Mouse (Mus musculus) neural tube, embryonic 15.5 days (tissue): ENCODE measurements around the gene Lct. TPM values are rescaled to one million over a fixed set of nuclear protein-coding genes. Genes with fewer than 3 reads are reported as not detected.

ENCODE experiments used
- ATAC-seq: fragments of 200-750 bp; cut with Nextera tagmentation; 2 replicates; pipeline ENCODE4 v1.8.0; 2017; ENCODE audit warnings: mild to moderate bottlenecking, moderate TSS enrichment, moderate library complexity; ENCODE audit not compliant: low FRiP score
- H3K27ac ChIP-seq: fragments of 300-500 bp; sonication (generic); replicated peaks from 2 replicates; pipeline ENCODE4 v1.5.1; 2015; ENCODE audit warnings: mild to moderate bottlenecking, inconsistent platforms
- H3K27me3 ChIP-seq: fragments of 300-500 bp; sonication (generic); replicated peaks from 2 replicates; pipeline ENCODE4 v1.6.1; 2015; ENCODE audit warnings: inconsistent platforms
- H3K36me3 ChIP-seq: fragments of 300-500 bp; sonication (generic); 2 replicates; pipeline ENCODE4 v1.6.1; 2015; ENCODE audit warnings: inconsistent platforms
- H3K4me1 ChIP-seq: fragments of 300-500 bp; sonication (generic); 2 replicates; pipeline ENCODE4 v1.6.1; 2015; ENCODE audit warnings: inconsistent platforms
- H3K4me2 ChIP-seq: fragments of 300-500 bp; sonication (generic); 2 replicates; pipeline ENCODE4 v1.6.1; 2015; ENCODE audit warnings: inconsistent platforms, mild to moderate bottlenecking, moderate library complexity
- H3K4me3 ChIP-seq: fragments of 300-500 bp; sonication (generic); replicated peaks from 2 replicates; pipeline ENCODE4 v1.5.1; 2015; ENCODE audit warnings: mild to moderate bottlenecking, inconsistent platforms
- H3K9ac ChIP-seq: fragments of 300-500 bp; sonication (generic); replicated peaks from 2 replicates; pipeline ENCODE4 v1.6.1; 2015; ENCODE audit warnings: mild to moderate bottlenecking, inconsistent platforms
- H3K9me3 ChIP-seq: fragments of 300-500 bp; sonication (generic); replicated peaks from 2 replicates; pipeline ENCODE4 v1.6.1; 2016; ENCODE audit warnings: inconsistent platforms
- WGBS: fragments of 180-500 bp; shearing (Covaris S2); methylation state at CpG from one replicate; pipeline ENCODE4 v1.1.7; 2015; ENCODE audit warnings: mixed read lengths; 5-methylcytosine and 5-hydroxymethylcytosine counted together
- polyA plus RNA-seq: library from polyadenylated mRNA; unstranded; fragments of >200 nt; fragmentation: Nextera tagmentation; extraction: Ambion mirVana; gene quantifications from 2 replicates; pipeline ENCODE4 v1.2.1, GENCODE M21; 2015

Gene Lct
- 0.12 and 0.52 TPM in 2 replicates for polyA plus RNA-seq

DNA sequence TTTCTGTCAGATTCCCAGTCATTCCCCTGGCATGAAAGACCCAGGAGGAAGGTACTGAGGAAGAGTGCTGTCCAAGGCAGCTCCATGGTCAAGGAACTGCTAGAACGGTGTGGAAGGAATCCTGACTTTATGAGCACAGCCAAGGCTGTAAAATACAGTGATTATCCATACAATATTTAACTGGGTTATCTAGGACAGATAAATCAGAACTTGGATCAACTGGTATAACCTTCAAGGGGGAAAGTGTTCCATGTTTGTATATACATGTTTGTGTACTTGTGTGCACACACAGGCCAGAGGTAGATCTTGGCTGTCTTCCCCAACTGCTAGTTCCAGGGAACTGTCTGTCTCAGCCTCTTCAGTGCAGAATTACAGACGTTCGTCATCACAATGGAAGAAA is at the start of gene Lct:
TSS of gene Lct (minus strand) at position 101 of the 400 bp plus-strand sequence.
- no peak within 1 kb of the TSS for H3K27ac ChIP-seq
- H3K4me2 ChIP-seq, result no peak within 1 kb of the TSS
- no peaks in the 10 kb centered on the region for H3K4me1 ChIP-seq
- no peak for ATAC-seq
- no peaks in the 10 kb centered on the region for H3K9me3 ChIP-seq
- no peak within 1 kb of the TSS for H3K9ac ChIP-seq
- H3K36me3 ChIP-seq, result peaks cover 16% of the 10 kb centered on the region
- H3K4me3 ChIP-seq, result no peak within 1 kb of the TSS
- WGBS, result 86% methylated on average over 3 of the region's 3 CpGs
- no peaks in the 10 kb centered on the region for H3K27me3 ChIP-seq

DNA sequence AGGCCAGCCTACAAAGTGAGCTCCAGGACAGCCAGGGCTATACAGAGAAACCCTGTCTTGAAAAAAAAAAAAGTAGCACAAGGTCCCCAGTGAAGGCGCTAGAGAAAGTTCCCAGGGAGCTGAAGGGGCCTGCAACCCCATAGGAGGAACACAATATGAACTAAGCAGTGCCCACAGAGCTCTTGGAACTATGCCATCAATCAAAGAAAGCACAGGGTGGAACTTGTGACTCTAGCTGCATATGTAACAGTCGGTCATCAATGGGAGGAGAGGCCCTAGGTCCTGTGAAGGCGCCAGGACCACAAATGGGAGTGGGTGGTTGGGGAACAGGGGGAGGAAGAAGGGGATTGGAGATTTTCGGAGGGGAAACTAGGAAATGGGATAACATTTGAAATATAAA is 48.7 kb upstream of the Lct start:
- no peaks in the 10 kb centered on the region for H3K9me3 ChIP-seq
- H3K4me1 ChIP-seq, result no peaks in the 10 kb centered on the region
- H3K27me3 ChIP-seq, result no peaks in the 10 kb centered on the region
- ATAC-seq, result no peak
- H3K4me2 ChIP-seq, result no peak overlapping the region
- no peak overlapping the region for H3K27ac ChIP-seq
- WGBS, result 80% methylated on average over 4 of the region's 4 CpGs
- peaks cover 15% of the 10 kb centered on the region for H3K36me3 ChIP-seq
- H3K4me3 ChIP-seq, result no peak overlapping the region
- no peak overlapping the region for H3K9ac ChIP-seq

- no peak overlapping the region for H3K9ac ChIP-seq
- no peaks in the 10 kb centered on the region for H3K4me1 ChIP-seq
- H3K4me3 ChIP-seq, result no peak overlapping the region
- H3K9me3 ChIP-seq, result no peaks in the 10 kb centered on the region
- no peak for ATAC-seq
- H3K36me3 ChIP-seq, result peaks cover 7% of the 10 kb centered on the region
- WGBS, result 75% methylated on average over 7 of the region's 7 CpGs
- no peak overlapping the region for H3K27ac ChIP-seq
- H3K27me3 ChIP-seq, result no peaks in the 10 kb centered on the region
- H3K4me2 ChIP-seq, result no peak overlapping the region
Observed at GRCm38 (mm10) chr1:128372143-128372860, 44.2 kb upstream of the Lct start.

DNA sequence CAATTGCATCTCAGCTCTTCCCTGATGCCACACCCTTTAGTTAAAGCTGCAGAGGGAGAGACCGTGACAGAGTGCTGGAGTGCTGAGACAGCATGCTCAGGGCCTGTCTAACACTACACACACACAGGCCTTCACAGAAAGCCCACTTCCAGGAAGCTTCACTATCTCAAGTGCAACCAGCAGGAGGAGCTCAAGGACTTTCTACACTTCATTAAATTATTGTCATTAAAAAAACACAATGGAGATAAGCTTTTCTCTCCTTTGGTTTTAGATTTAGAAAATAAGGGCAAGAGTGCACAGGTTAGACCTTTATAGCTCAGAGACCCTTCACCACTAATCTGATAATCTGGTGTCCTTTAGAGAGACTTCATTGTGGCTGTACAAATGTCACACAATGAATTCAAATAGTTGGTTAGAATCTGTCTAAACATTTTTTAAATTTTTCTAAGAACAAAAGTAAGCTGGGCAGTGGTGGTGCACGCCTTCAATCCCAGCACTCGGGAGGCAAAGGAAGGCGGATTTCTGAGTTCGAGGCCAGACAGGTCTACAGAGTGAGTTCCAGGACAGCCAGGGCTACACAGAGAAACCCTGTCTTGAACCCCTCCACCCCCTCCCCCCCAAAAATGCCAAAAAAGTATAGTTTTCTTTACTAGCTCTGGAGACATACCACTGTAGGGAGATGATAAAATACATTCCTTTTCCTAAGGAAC is 40.8 kb upstream of the Lct start:
- WGBS, result 64% methylated on average over 5 of the region's 5 CpGs
- H3K4me1 ChIP-seq, result no peaks in the 10 kb centered on the region
- no peak overlapping the region for H3K4me3 ChIP-seq
- no peak overlapping the region for H3K27ac ChIP-seq
- H3K27me3 ChIP-seq, result no peaks in the 10 kb centered on the region
- no peaks in the 10 kb centered on the region for H3K9me3 ChIP-seq
- peak; percentile 75; the same call in 1 of the 2 replicates for ATAC-seq
- H3K36me3 ChIP-seq, result peaks cover 14% of the 10 kb centered on the region
- H3K4me2 ChIP-seq, result no peak overlapping the region
- no peak overlapping the region for H3K9ac ChIP-seq

DNA sequence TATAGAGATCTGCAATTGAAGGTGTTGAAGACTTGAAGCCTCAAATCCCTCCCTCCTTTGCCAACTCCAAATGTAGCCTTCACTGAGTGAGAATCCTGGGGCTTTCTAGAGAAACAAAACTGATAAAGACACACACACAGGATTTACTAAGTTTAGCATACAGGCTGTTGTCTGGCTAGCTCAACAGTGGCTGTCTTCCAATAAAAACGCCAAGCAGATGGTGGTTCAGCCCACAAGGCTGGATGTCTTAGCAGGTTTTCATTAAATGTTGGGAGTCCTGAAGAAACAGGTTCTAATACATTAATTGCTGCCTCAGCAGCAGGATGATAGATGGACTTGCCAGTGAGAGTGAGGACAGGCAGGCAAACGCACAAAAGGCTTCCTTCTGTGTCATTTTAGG is 32.5 kb upstream of the Lct start:
- Histone ChIP-seq H3K4me3 (no peak overlapping the region), H3K9me3 (no peaks in the 10 kb centered on the region), H3K4me1 (peaks cover 26% of the 10 kb centered on the region), H3K4me2 (no peak overlapping the region), H3K27me3 (no peaks in the 10 kb centered on the region), H3K9ac (no peak overlapping the region), H3K36me3 (peaks cover 19% of the 10 kb centered on the region), H3K27ac (no peak overlapping the region)
- no peak for ATAC-seq
- WGBS, result 74% methylated on average over 2 of the region's 2 CpGs

GRCm38 (mm10) chr1:128359554-128360376 is 31.6 kb upstream of the Lct start, which contains the start of gene Mcm6:
Gene Mcm6, minus strand, starts transcription at chr1:128359664.
- H3K27ac ChIP-seq, result peak within 1 kb of the TSS; percentile 82
- H3K4me1 ChIP-seq, result peaks cover 26% of the 10 kb centered on the region
- H3K36me3 ChIP-seq, result peaks cover 21% of the 10 kb centered on the region
- peak within 1 kb of the TSS; percentile 78 for H3K4me2 ChIP-seq
- 3% methylated on average over 38 of the region's 38 CpGs for WGBS
- H3K9ac ChIP-seq, result peak within 1 kb of the TSS; percentile 73
- peak; percentile 99 for ATAC-seq
- H3K9me3 ChIP-seq, result no peaks in the 10 kb centered on the region
- peak within 1 kb of the TSS; percentile 91 for H3K4me3 ChIP-seq
- H3K27me3 ChIP-seq, result no peaks in the 10 kb centered on the region

GRCm38 (mm10) chr1:128358916-128359553 is 30.9 kb upstream of the Lct start:
- Histone ChIP-seq H3K9ac (peak overlapping the region; percentile 73), H3K36me3 (peaks cover 23% of the 10 kb centered on the region), H3K4me1 (peaks cover 26% of the 10 kb centered on the region), H3K4me3 (peak overlapping the region; percentile 91), H3K27ac (peak overlapping the region; percentile 82), H3K27me3 (no peaks in the 10 kb centered on the region), H3K4me2 (peak overlapping the region; percentile 78), H3K9me3 (no peaks in the 10 kb centered on the region)
- ATAC-seq, result peak; percentile 82
- under 1% methylated on average over 35 of the region's 35 CpGs for WGBS

- Histone ChIP-seq H3K36me3 (peaks cover 28% of the 10 kb centered on the region), H3K4me2 (peak overlapping the region; percentile 78), H3K27ac (no peak overlapping the region), H3K9me3 (no peaks in the 10 kb centered on the region), H3K4me3 (peak overlapping the region; percentile 91), H3K9ac (0 out of 2 replicates have a peak overlapping the region, but pooled peaks have one; percentile 73), H3K27me3 (no peaks in the 10 kb centered on the region), H3K4me1 (peaks cover 26% of the 10 kb centered on the region)
- 71% methylated on average over 6 of the region's 6 CpGs for WGBS
- no peak for ATAC-seq
Observed at GRCm38 (mm10) chr1:128358276-128358675, 30.2 kb upstream of the Lct start.

DNA sequence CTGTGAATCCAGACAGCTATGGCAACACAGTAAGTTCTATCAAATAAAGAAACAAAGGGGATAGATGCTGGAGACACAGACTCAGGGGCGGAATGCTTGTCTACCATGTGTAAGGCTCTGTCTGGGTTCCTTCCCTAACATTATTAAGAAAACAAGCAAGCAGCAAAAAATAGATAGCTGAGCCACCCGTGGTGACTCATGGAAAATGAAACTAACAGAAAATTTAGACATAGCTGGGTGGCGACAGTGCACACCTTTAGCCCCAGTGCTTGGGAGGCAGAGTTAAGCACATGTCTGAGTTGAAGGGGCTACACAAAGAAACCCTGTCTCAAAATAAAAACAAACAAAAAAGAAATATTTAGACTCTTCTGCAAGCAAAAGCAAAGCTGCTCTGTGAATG is 29.3 kb upstream of the Lct start:
- H3K9ac ChIP-seq, result no peak overlapping the region
- H3K9me3 ChIP-seq, result no peaks in the 10 kb centered on the region
- no peaks in the 10 kb centered on the region for H3K27me3 ChIP-seq
- 67% methylated on average over 3 of the region's 3 CpGs for WGBS
- H3K4me3 ChIP-seq, result no peak overlapping the region
- H3K27ac ChIP-seq, result no peak overlapping the region
- no peak for ATAC-seq
- H3K4me1 ChIP-seq, result peaks cover 26% of the 10 kb centered on the region
- peaks cover 28% of the 10 kb centered on the region for H3K36me3 ChIP-seq
- H3K4me2 ChIP-seq, result peak overlapping the region; percentile 78

DNA sequence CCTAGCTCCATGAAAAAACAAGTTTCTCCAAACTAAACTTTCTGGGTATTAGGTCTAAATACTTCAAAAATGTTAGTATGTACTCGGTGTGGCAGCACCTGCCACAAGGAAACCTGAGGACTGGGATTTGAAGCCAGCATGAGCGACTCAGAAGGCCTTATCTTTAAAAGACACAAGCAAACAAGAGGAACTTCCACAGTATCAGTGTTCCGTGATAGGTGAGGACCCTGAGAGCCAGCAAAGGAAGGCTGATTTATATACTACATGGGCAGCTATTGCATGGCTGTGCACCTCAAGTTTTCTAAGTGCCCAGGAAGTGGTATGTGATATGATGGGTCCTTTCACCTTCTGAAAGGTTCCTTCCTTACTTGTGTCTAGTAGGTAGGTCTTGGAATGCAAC is 25.0 kb upstream of the Lct start:
- no peak overlapping the region for H3K4me3 ChIP-seq
- 92% methylated on average over 3 of the region's 3 CpGs for WGBS

GRCm38 (mm10) chr1:128344232-128344631 is 16.1 kb upstream of the Lct start:
- peaks cover 35% of the 10 kb centered on the region for H3K36me3 ChIP-seq
- no peak overlapping the region for H3K4me3 ChIP-seq
- no peak overlapping the region for H3K4me2 ChIP-seq
- no peaks in the 10 kb centered on the region for H3K9me3 ChIP-seq
- WGBS, result 28% methylated on average over 10 of the region's 10 CpGs
- H3K27ac ChIP-seq, result no peak overlapping the region
- H3K27me3 ChIP-seq, result no peaks in the 10 kb centered on the region
- H3K4me1 ChIP-seq, result no peaks in the 10 kb centered on the region
- ATAC-seq, result no peak
- H3K9ac ChIP-seq, result no peak overlapping the region

More for the DNA sequence above, 25.0 kb upstream of the Lct start:
- Histone ChIP-seq H3K4me1 (peaks cover 9% of the 10 kb centered on the region), H3K4me2 (no peak overlapping the region), H3K27me3 (no peaks in the 10 kb centered on the region), H3K9me3 (no peaks in the 10 kb centered on the region), H3K9ac (no peak overlapping the region), H3K27ac (no peak overlapping the region), H3K36me3 (peaks cover 43% of the 10 kb centered on the region)
- no peak for ATAC-seq
